Mouse (Mus musculus) hindbrain, embryonic 13.5 days (tissue): ENCODE results near the gene D630003M21Rik. TPM values are rescaled to one million over a fixed set of nuclear protein-coding genes. Genes with fewer than 3 reads are reported as not detected.

Experiments used
- ATAC-seq: fragments of 200-750 bp; cut with Nextera tagmentation; 2 replicates; pipeline ENCODE4 v1.8.0; 2017; ENCODE audit warnings: moderate TSS enrichment; ENCODE audit not compliant: low FRiP score
- H3K27ac ChIP-seq: fragments of 300-500 bp; sonication (generic); 2 replicates; pipeline ENCODE4 v1.5.1; 2015; ENCODE audit warnings: inconsistent platforms, mild to moderate bottlenecking, moderate library complexity
- H3K27me3 ChIP-seq: fragments of 300-500 bp; sonication (generic); 2 replicates; pipeline ENCODE4 v1.6.1; 2015; ENCODE audit warnings: mild to moderate bottlenecking, inconsistent platforms
- H3K36me3 ChIP-seq: fragments of 300-500 bp; sonication (generic); 2 replicates; pipeline ENCODE4 v1.6.1; 2015; ENCODE audit warnings: mild to moderate bottlenecking, inconsistent platforms
- H3K4me1 ChIP-seq: fragments of 300-500 bp; sonication (generic); replicated peaks from 2 replicates; pipeline ENCODE4 v1.6.1; 2015; ENCODE audit warnings: inconsistent platforms
- H3K4me2 ChIP-seq: fragments of 300-500 bp; sonication (generic); 2 replicates; pipeline ENCODE4 v1.6.1; 2015; ENCODE audit warnings: inconsistent platforms, mild to moderate bottlenecking, moderate library complexity
- H3K4me3 ChIP-seq: fragments of 300-500 bp; sonication (generic); 2 replicates; pipeline ENCODE4 v1.5.1; 2015; ENCODE audit warnings: mild to moderate bottlenecking, inconsistent platforms
- H3K9ac ChIP-seq: fragments of 300-500 bp; sonication (generic); 2 replicates; pipeline ENCODE4 v1.6.1; 2015; ENCODE audit warnings: mild to moderate bottlenecking, inconsistent platforms
- H3K9me3 ChIP-seq: fragments of 300-500 bp; sonication (generic); 2 replicates; pipeline ENCODE4 v1.6.1; 2016; ENCODE audit warnings: inconsistent platforms
- WGBS: fragments of 180-500 bp; shearing (Covaris S2); methylation state at CpG from one replicate; pipeline ENCODE4 v1.1.7; 2015; 5-methylcytosine and 5-hydroxymethylcytosine counted together
- polyA plus RNA-seq: library from polyadenylated mRNA; unstranded; fragments of >200 nt; fragmentation: Nextera tagmentation; extraction: Ambion mirVana; gene quantifications from 2 replicates; pipeline ENCODE4 v1.2.1, GENCODE M21; 2015

The D630003M21Rik gene
- 2.0 and 3.1 TPM in 2 replicates for polyA plus RNA-seq

GRCm38 (mm10) chr2:158228670-158229502, at the start of gene D630003M21Rik:
TSS of gene D630003M21Rik (minus strand) at chr2:158229222.
- Histone ChIP-seq H3K27me3 (0 out of 2 replicates have a peak, but pooled peaks cover 3% of the 10 kb centered on the region), H3K9ac (peak within 1 kb of the TSS; percentile 74), H3K27ac (peak within 1 kb of the TSS; percentile 41), H3K4me3 (peak within 1 kb of the TSS; percentile 43), H3K4me2 (peak within 1 kb of the TSS; percentile 70), H3K36me3 (no peaks in the 10 kb centered on the region), H3K4me1 (peaks cover 30% of the 10 kb centered on the region), H3K9me3 (no peaks in the 10 kb centered on the region)
- 0% methylated on average over 42 of the region's 55 CpGs for WGBS
- peak; percentile 83 for ATAC-seq

DNA sequence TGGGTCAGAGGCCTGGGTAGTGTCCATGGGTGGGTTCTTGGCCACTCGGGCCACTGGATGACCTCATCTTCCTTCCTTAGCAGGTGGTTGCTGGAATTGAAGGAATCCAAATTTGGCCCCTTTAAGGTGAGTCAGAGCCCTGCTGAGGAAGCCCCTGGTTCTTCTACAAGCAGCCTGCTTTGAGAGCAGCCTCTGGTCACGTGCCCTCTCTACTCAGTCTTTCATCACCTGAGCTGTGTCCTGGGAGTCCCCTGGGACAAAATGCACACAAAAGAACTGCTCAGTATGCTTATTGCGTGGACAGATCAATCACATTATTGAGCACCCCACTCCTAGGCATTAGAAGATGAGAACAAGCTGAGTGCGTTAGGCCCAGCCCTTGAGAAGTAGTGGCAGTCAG, 47.9 kb upstream of the D630003M21Rik start:
- Histone ChIP-seq H3K27ac (no peak overlapping the region), H3K4me1 (peaks cover 23% of the 10 kb centered on the region), H3K9me3 (no peaks in the 10 kb centered on the region), H3K4me3 (no peak overlapping the region), H3K4me2 (no peak overlapping the region), H3K9ac (no peak overlapping the region), H3K27me3 (peaks cover under 1% of the 10 kb centered on the region; the same call in 1 of the 2 replicates), H3K36me3 (no peaks in the 10 kb centered on the region)
- no peak for ATAC-seq
- 67% methylated on average over 4 of the region's 4 CpGs for WGBS

DNA sequence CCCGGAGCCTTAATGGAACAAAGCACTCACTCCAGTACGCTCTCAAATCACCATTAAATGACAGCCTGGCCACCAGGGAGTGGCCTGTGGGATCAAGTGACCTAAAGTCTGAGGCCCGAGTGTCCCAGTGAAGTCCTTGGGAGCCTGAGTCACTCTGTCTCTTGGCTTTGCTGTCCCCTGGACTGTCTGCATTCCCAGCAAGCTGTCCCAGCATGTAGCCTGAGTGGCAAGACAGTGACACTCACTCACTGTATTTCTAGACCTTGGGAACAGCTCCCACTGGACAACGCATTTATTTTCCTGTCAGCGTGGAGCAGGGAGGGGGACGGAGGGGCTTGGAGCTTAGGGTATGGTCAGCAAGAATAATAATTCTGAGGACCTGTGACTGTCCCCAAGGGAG, 47.4 kb upstream of the D630003M21Rik start:
- Histone ChIP-seq H3K9me3 (no peaks in the 10 kb centered on the region), H3K4me2 (no peak overlapping the region), H3K27me3 (no peaks in the 10 kb centered on the region), H3K27ac (no peak overlapping the region), H3K36me3 (no peaks in the 10 kb centered on the region), H3K4me1 (peaks cover 23% of the 10 kb centered on the region), H3K4me3 (no peak overlapping the region), H3K9ac (no peak overlapping the region)
- WGBS, result 72% methylated on average over 6 of the region's 6 CpGs
- ATAC-seq, result no peak

DNA sequence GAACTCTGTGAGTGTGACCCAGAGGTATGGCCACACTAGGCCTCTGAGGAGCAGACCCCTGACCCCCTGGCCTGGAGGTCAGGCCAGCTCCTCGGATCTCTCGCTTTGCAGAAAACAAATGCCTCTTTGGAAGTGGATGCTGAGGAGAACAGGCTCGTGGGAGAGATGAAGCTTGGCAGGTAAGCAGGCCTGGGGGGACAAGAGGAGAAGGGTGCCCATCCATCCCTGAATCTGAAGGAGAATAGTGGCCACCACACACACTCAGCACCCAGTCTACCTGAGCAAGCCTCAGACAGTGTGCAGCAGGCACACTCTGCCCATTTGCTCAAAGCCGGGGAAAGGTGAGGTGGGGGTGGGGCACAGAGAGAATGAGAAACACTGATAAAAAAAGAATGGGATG, 46.8 kb upstream of the D630003M21Rik start:
- Histone ChIP-seq H3K27me3 (no peaks in the 10 kb centered on the region), H3K9ac (no peak overlapping the region), H3K27ac (no peak overlapping the region), H3K4me3 (no peak overlapping the region), H3K4me2 (no peak overlapping the region), H3K9me3 (no peaks in the 10 kb centered on the region), H3K36me3 (no peaks in the 10 kb centered on the region), H3K4me1 (peaks cover 23% of the 10 kb centered on the region)
- ATAC-seq, result no peak
- 68% methylated on average over 4 of the region's 4 CpGs for WGBS

DNA sequence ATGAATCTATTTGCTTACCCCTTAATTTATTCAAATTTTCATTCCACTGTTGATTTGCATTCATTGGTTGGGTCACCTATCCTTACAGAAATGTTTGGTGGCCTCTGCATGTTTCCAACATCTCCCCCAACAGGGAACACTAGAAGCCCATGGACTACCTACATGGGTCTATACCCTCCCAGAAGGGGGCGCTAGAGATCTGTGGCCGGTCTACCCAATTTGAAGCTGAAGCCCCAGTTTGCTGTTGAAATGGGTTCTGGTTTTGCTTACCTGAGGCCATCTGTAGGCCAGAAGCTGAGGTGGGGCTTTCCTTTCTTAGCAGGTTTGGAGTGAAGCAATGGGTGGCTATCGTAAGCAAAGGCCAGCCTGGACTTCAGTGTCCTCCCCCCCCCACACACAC, 46.3 kb upstream of the D630003M21Rik start:
- H3K27me3 ChIP-seq, result no peaks in the 10 kb centered on the region
- H3K9me3 ChIP-seq, result no peaks in the 10 kb centered on the region
- H3K4me2 ChIP-seq, result no peak overlapping the region
- 89% methylated on average over 3 of the region's 3 CpGs for WGBS
- no peak for ATAC-seq
- H3K4me3 ChIP-seq, result no peak overlapping the region
- peaks cover 23% of the 10 kb centered on the region for H3K4me1 ChIP-seq
- no peak overlapping the region for H3K27ac ChIP-seq
- H3K36me3 ChIP-seq, result no peaks in the 10 kb centered on the region
- H3K9ac ChIP-seq, result no peak overlapping the region

DNA sequence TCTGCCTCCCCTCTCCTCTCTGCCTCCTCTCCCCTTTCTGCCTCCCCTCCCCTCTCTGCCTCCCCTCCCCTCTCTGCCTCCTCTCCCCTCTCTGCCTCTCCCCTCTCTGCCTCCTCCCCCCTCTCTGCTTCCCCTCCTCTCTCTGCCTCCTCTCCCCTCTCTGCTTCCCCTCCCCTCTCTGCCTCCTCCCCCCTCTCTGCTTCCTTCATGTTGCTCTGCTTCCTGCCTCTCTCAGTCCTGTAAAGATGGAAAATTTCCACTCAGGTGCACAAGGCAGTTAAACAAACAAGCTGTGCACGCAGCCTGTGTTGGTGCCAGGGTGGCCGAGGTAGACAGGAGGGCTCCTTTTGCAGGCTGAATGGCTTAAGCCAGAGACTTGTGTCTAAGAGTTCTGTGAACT, 44.6 kb upstream of the D630003M21Rik start:
- H3K36me3 ChIP-seq, result no peaks in the 10 kb centered on the region
- ATAC-seq, result no peak
- H3K9ac ChIP-seq, result no peak overlapping the region
- WGBS, result 23% methylated on average over 2 of the region's 2 CpGs
- 0 out of 2 replicates have a peak overlapping the region, but pooled peaks have one; percentile 48 for H3K27ac ChIP-seq
- H3K4me3 ChIP-seq, result no peak overlapping the region
- peaks cover 23% of the 10 kb centered on the region for H3K4me1 ChIP-seq
- H3K27me3 ChIP-seq, result no peaks in the 10 kb centered on the region
- H3K9me3 ChIP-seq, result no peaks in the 10 kb centered on the region
- H3K4me2 ChIP-seq, result no peak overlapping the region

GRCm38 (mm10) chr2:158270017-158270416, 41.0 kb upstream of the D630003M21Rik start:
- H3K4me3 ChIP-seq, result no peak overlapping the region
- H3K36me3 ChIP-seq, result no peaks in the 10 kb centered on the region
- no peaks in the 10 kb centered on the region for H3K9me3 ChIP-seq
- 77% methylated on average over 8 of the region's 8 CpGs for WGBS
- peaks cover 16% of the 10 kb centered on the region for H3K4me1 ChIP-seq
- no peak overlapping the region for H3K4me2 ChIP-seq
- H3K27me3 ChIP-seq, result no peaks in the 10 kb centered on the region
- H3K9ac ChIP-seq, result no peak overlapping the region
- H3K27ac ChIP-seq, result no peak overlapping the region
- no peak for ATAC-seq

GRCm38 (mm10) chr2:158264877-158265276, 35.9 kb upstream of the D630003M21Rik start:
- WGBS, result 87% methylated on average over 3 of the region's 3 CpGs
- H3K4me1 ChIP-seq, result no peaks in the 10 kb centered on the region
- no peak for ATAC-seq
- no peak overlapping the region for H3K4me3 ChIP-seq
- no peak overlapping the region for H3K9ac ChIP-seq
- H3K4me2 ChIP-seq, result no peak overlapping the region
- H3K36me3 ChIP-seq, result no peaks in the 10 kb centered on the region
- H3K9me3 ChIP-seq, result no peaks in the 10 kb centered on the region
- H3K27me3 ChIP-seq, result 0 out of 2 replicates have a peak, but pooled peaks cover 5% of the 10 kb centered on the region
- H3K27ac ChIP-seq, result no peak overlapping the region

DNA sequence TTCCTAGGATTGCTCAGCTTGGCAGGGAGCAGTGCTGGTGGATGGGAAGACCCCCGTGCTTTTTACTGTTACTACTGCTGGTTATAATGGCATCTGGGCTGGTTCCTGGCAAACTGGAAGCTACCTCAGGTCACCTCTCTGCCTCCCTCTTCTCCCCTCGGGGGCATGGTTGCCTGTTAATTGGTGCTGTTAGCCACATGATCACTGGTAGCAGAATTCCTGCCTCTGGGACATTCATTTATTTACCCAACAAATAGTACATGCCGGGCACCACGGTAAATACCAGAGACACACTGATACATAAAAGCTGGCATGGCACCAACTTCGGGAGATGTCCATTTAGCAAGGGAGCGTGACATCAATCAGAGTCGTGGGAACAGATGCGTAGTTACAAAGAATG, 30.5 kb upstream of the D630003M21Rik start:
- Histone ChIP-seq H3K36me3 (no peaks in the 10 kb centered on the region), H3K27me3 (0 out of 2 replicates have a peak, but pooled peaks cover 5% of the 10 kb centered on the region), H3K4me3 (no peak overlapping the region), H3K9me3 (no peaks in the 10 kb centered on the region), H3K4me1 (peaks cover 3% of the 10 kb centered on the region), H3K9ac (no peak overlapping the region), H3K4me2 (no peak overlapping the region), H3K27ac (no peak overlapping the region)
- ATAC-seq, result no peak
- 65% methylated on average over 8 of the region's 8 CpGs for WGBS

DNA sequence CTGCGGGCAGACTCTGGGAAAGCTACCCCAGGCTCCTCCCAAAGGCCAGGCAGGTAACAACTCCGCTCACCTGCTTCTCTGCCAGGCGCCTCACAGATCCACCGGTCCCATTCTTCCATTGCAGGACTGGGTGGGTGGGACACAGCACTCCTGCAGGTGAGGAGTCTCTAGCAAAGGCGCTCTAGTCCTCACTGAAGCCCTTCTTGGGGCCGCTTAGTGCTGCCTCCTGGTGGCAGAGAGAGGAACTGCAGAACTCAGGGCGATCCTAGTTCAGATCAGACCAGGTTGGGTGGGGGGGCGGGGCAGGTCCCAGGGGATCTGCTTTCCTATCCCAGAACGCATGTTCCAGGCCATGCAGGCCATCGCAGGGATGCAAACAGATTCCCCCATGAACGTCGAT, 29.8 kb upstream of the D630003M21Rik start:
- ATAC-seq, result no peak

GRCm38 (mm10) chr2:158258005-158258418, 29.0 kb upstream of the D630003M21Rik start, which contains the start of gene Bpi:
TSS of gene Bpi (plus strand) at chr2:158258094.
- Histone ChIP-seq H3K27ac (no peak within 1 kb of the TSS), H3K9me3 (no peaks in the 10 kb centered on the region)
- no peak for ATAC-seq

More for the DNA sequence above, 29.8 kb upstream of the D630003M21Rik start:
- Histone ChIP-seq H3K9ac (no peak overlapping the region), H3K4me3 (no peak overlapping the region), H3K4me2 (no peak overlapping the region), H3K9me3 (no peaks in the 10 kb centered on the region), H3K27me3 (0 out of 2 replicates have a peak, but pooled peaks cover 5% of the 10 kb centered on the region), H3K4me1 (peaks cover 3% of the 10 kb centered on the region), H3K27ac (no peak overlapping the region), H3K36me3 (no peaks in the 10 kb centered on the region)
- WGBS, result 14% methylated on average over 12 of the region's 12 CpGs

GRCm38 (mm10) chr2:158256894-158257293, 27.9 kb upstream of the D630003M21Rik start:
- H3K9ac ChIP-seq, result no peak overlapping the region
- no peak overlapping the region for H3K4me3 ChIP-seq
- 0 out of 2 replicates have a peak, but pooled peaks cover 5% of the 10 kb centered on the region for H3K27me3 ChIP-seq
- no peak overlapping the region for H3K27ac ChIP-seq
- H3K4me2 ChIP-seq, result no peak overlapping the region
- no peaks in the 10 kb centered on the region for H3K9me3 ChIP-seq
- 30% methylated on average over 5 of the region's 5 CpGs for WGBS
- H3K4me1 ChIP-seq, result peaks cover 3% of the 10 kb centered on the region
- no peak for ATAC-seq
- no peaks in the 10 kb centered on the region for H3K36me3 ChIP-seq

More at GRCm38 (mm10) chr2:158258005-158258418, 29.0 kb upstream of the D630003M21Rik start, which contains the start of gene Bpi:
- H3K27me3 ChIP-seq, result 0 out of 2 replicates have a peak, but pooled peaks cover 5% of the 10 kb centered on the region
- no peak within 1 kb of the TSS; the same call in 1 of the 2 replicates for H3K9ac ChIP-seq
- H3K4me2 ChIP-seq, result no peak within 1 kb of the TSS
- no peaks in the 10 kb centered on the region for H3K36me3 ChIP-seq
- H3K4me3 ChIP-seq, result no peak within 1 kb of the TSS
- 70% methylated on average over 18 of the region's 18 CpGs for whole genome bisulfite sequencing
- H3K4me1 ChIP-seq, result peaks cover 3% of the 10 kb centered on the region
